Mouse (Mus musculus) stomach, embryonic 15.5 days (tissue): ENCODE data around the gene Thoc5. TPM values are rescaled to one million over a fixed set of nuclear protein-coding genes. Genes with fewer than 3 reads are reported as not detected.

ENCODE experiments used
- ATAC-seq: fragments of 200-750 bp; cut with Nextera tagmentation; 2 replicates; pipeline ENCODE4 v1.8.0; 2017; ENCODE audit warnings: low read depth, moderate number of reproducible peaks, moderate TSS enrichment; ENCODE audit not compliant: insufficient read depth, low FRiP score
- H3K27ac ChIP-seq: fragments of 300-500 bp; sonication (generic); 2 replicates; pipeline ENCODE4 v1.5.1; 2015; ENCODE audit warnings: mild to moderate bottlenecking, inconsistent platforms
- H3K27me3 ChIP-seq: fragments of 300-500 bp; sonication (generic); replicated peaks from 2 replicates; pipeline ENCODE4 v1.6.1; 2015; ENCODE audit warnings: inconsistent platforms
- H3K36me3 ChIP-seq: fragments of 300-500 bp; sonication (generic); 2 replicates; pipeline ENCODE4 v1.6.1; 2015; ENCODE audit warnings: inconsistent platforms
- H3K4me1 ChIP-seq: fragments of 300-500 bp; sonication (generic); 2 replicates; pipeline ENCODE4 v1.6.1; 2015; ENCODE audit warnings: inconsistent platforms
- H3K4me2 ChIP-seq: fragments of 300-500 bp; sonication (generic); 2 replicates; pipeline ENCODE4 v1.6.1; 2015; ENCODE audit warnings: mild to moderate bottlenecking, inconsistent platforms
- H3K4me3 ChIP-seq: fragments of 300-500 bp; sonication (generic); replicated peaks from 2 replicates; pipeline ENCODE4 v1.5.1; 2015; ENCODE audit warnings: inconsistent platforms
- H3K9ac ChIP-seq: fragments of 300-500 bp; sonication (generic); 2 replicates; pipeline ENCODE4 v1.6.1; 2015; ENCODE audit warnings: inconsistent platforms
- H3K9me3 ChIP-seq: fragments of 300-500 bp; sonication (generic); 2 replicates; pipeline ENCODE4 v1.6.1; 2016; ENCODE audit warnings: inconsistent platforms
- WGBS: fragments of 180-500 bp; shearing (Covaris S2); methylation state at CpG from one replicate; pipeline ENCODE4 v1.1.7; 2015; 5-methylcytosine and 5-hydroxymethylcytosine counted together
- polyA plus RNA-seq: library from polyadenylated mRNA; unstranded; fragments of >200 nt; fragmentation: Nextera tagmentation; extraction: Ambion mirVana; gene quantifications from 2 replicates; pipeline ENCODE4 v1.2.1, GENCODE M21; 2015

Gene Thoc5
- 30.4 and 31.9 TPM in 2 replicates for polyA plus RNA-seq

DNA sequence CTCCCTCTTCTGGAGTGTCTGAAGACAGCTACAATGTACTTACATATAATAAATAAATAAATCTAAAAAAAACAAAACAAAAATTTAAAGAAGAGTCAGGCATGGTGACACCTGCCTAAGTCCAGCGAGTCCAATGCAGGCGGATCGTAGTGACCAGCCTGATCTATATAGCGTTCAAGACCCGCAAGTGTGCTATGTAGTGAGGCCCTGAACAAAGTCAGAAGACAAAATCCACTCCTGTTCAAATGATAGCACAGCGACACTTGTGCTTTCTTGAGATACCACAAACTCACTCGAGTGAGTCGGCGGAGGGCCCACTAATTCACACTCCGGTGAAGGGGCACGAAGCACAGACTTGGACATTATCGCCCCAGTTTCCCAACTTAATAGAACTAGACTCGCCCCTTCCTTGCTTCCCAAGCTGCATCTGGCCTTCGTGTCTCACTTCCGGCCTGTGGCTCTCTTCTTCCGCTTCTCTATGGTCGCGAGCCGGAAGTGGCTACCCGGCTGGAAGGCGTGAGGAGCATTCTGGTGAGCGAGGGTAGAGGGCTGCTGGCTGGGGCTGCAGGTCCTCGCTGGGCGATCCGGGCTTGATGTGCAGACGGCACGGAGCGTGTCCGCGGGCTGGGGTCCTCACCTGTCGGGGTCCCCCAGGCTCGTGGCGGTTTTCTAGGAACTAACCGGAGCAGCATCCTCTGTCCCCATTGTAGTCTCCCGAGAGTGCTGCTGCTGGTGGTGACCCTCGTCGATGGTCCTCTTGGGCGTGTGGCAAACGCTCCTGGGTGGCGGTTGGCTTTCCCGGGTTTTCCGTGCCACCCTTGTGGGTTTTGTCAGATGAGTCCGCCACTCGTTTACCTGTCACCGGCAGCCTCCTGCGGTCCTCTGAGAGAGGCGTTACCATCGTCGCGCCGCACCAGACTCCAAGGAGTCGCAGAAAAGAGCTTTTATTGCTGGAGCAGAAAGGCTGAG lies at the start of gene Thoc5:
Gene Thoc5, plus strand, starts transcription at position 473 of the 969 bp plus-strand sequence.
- peak within 1 kb of the TSS; percentile 56 for H3K9ac ChIP-seq
- ATAC-seq, result peak; percentile 92
- peak within 1 kb of the TSS; percentile 63 for H3K4me3 ChIP-seq
- H3K27ac ChIP-seq, result peak within 1 kb of the TSS; percentile 70; the same call in 1 of the 2 replicates
- peak within 1 kb of the TSS; percentile 84 for H3K4me2 ChIP-seq
- H3K9me3 ChIP-seq, result no peaks in the 10 kb centered on the region
- peaks cover 5% of the 10 kb centered on the region for H3K4me1 ChIP-seq
- no peaks in the 10 kb centered on the region for H3K27me3 ChIP-seq
- 2% methylated on average over 52 of the region's 52 CpGs for WGBS
- H3K36me3 ChIP-seq, result 0 out of 2 replicates have a peak, but pooled peaks cover 3% of the 10 kb centered on the region

DNA sequence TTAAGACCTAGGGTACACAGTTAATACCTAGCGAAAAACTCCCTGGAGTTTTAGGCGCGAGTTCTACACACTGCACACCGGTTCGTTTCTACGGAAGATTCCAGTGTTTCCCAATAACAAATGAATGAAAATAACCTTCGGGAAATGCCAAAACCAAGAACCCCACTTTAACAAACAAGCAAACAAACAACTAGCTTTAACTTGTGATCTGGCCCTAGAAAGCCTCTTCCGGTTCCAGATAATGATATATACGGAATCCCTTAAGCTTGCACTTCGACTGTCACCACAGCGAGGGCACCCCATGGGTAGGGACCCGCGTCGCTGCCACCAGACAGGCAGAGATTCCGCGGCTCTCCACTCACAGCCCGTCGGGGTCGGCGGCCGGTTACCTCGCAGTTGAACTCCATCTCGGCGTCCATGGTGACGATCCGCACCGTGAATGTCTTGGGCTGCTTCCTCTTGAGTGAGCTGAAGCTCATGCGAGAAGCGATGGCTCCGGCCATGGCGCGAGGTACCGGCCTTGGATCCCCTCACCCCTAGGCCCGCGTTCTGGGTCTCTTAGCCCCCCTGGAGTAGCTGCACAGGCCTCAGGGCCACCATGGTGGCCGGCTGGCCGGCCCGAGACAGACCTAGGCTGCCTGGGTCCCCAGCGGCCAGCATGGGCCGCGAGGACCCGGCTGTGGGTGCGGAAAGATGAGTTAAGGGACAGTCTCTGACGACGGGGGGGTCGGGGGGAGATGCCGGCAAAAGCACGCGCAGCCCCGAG lies 46.5 kb upstream of the Thoc5 start:
- Histone ChIP-seq H3K4me3 (peak overlapping the region; percentile 98), H3K4me1 (peaks cover 4% of the 10 kb centered on the region), H3K27me3 (no peaks in the 10 kb centered on the region), H3K27ac (peak overlapping the region; percentile 80), H3K4me2 (peak overlapping the region; percentile 58), H3K9me3 (no peaks in the 10 kb centered on the region), H3K9ac (peak overlapping the region; percentile 96), H3K36me3 (no peaks in the 10 kb centered on the region)
- ATAC-seq, result peak; percentile 3; the same call in 1 of the 2 replicates
- WGBS, result under 1% methylated on average over 50 of the region's 50 CpGs

DNA sequence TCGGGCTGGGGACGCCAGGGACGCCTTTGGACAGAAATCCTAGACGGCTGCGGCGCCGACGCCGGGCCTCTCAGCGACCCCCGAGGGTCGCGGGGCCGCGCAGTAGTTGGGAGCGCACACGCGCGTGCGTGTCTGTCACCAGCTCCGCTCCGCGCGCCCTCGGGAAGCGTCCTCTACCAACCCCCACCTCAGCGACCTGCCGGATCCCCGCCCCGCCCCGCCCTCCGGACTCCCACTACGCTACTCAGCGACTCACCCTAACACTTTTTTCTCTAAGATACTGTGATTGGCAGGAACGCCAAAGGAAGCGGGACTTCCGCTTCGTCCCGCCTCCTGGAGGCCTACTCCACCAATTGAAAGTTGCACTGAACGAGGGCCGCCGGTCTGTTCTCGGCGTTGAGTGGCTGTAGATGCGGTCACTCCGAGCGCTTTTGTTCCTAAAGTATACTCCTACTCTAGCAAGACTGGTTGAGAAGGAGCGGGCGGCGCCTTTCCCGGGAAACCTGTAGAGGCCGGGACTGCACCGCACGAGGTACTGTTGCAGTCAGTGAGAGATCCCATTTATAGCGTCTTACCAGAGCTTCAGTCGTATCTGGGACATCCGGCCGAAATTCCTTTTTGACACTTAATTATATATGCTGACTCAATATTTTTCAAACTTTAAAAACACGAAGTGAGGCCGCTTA lies 45.7 kb upstream of the Thoc5 start, which contains the start of gene Nf2:
Gene Nf2, minus strand, starts transcription at position 279 of the 686 bp plus-strand sequence.
- Histone ChIP-seq H3K9me3 (no peaks in the 10 kb centered on the region), H3K27ac (peak within 1 kb of the TSS; percentile 80), H3K36me3 (no peaks in the 10 kb centered on the region), H3K27me3 (no peaks in the 10 kb centered on the region), H3K9ac (peak within 1 kb of the TSS; percentile 96), H3K4me2 (peak within 1 kb of the TSS; percentile 58), H3K4me1 (peaks cover 4% of the 10 kb centered on the region), H3K4me3 (peak within 1 kb of the TSS; percentile 98)
- WGBS, result under 1% methylated on average over 60 of the region's 60 CpGs
- peak; percentile 100 for ATAC-seq

DNA sequence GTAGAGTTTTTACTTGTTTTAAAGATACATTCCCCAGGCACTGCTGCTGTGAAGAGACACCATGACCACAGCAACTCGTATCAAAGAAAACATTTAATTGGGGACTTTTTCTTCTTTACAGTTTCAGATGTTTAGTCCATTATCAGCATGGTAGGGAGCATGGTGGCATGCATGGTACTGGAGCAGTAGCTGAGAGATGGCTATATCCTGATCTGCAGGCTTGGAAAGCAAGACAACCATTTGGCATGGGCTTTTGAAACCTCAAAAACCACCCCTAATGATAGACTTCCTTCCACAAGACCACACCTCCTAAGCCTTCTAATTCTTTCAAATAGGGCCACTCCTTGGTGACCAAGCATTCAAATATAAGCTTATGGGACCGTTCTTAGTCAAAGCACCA lies 44.7 kb upstream of the Thoc5 start:
- Histone ChIP-seq H3K27me3 (no peaks in the 10 kb centered on the region), H3K36me3 (no peaks in the 10 kb centered on the region), H3K9ac (no peak overlapping the region), H3K4me2 (no peak overlapping the region), H3K27ac (no peak overlapping the region), H3K4me1 (peaks cover 4% of the 10 kb centered on the region), H3K4me3 (no peak overlapping the region), H3K9me3 (no peaks in the 10 kb centered on the region)
- ATAC-seq, result no peak
- WGBS, result 91% methylated on average over 2 of the region's 2 CpGs

DNA sequence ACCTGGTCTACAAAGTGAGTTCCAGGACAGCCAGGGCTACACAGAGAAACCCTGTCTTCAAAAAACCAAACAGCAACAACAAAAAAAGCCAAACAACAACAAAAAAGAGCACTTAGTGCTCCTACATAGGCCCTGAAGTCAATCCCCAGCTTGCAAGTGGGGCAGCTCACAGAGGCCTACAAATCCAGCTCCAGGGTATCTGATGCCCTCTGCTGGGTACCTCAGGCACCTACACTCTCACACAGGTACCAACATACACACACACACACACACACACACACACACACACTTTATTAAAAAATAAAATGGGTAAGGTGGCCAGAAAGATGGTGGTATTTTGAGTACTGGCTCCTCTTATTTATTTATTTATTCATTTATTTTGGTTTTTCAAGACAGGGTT lies 42.1 kb upstream of the Thoc5 start:
- Histone ChIP-seq H3K27me3 (no peaks in the 10 kb centered on the region), H3K9ac (no peak overlapping the region), H3K4me1 (no peaks in the 10 kb centered on the region), H3K4me2 (no peak overlapping the region), H3K4me3 (no peak overlapping the region), H3K27ac (no peak overlapping the region), H3K9me3 (no peaks in the 10 kb centered on the region), H3K36me3 (no peaks in the 10 kb centered on the region)
- no peak for ATAC-seq

DNA sequence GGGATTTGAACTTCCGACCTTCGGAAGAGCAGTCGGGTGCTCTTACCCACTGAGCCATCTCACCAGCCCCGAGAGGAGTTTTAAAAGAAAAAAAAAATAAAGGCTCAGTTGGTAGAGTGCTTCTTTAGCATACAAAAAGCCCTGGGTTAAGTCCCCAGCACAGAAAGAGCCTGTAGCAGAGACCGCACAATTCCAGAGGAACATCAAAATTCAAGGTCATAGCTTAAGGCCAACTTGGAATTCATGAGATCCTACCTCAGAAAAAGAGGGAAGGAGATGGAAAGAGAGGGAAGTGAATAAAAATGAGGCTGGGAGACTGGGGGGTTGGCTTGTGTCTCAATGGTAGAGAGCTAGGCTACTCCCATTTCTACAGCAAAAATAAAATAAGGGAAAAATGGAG lies 40.9 kb upstream of the Thoc5 start:
- no peak overlapping the region for H3K4me3 ChIP-seq
- 93% methylated on average over 5 of the region's 5 CpGs for WGBS
- H3K9ac ChIP-seq, result no peak overlapping the region
- no peaks in the 10 kb centered on the region for H3K9me3 ChIP-seq
- no peak overlapping the region for H3K27ac ChIP-seq
- H3K4me2 ChIP-seq, result no peak overlapping the region
- H3K4me1 ChIP-seq, result no peaks in the 10 kb centered on the region
- ATAC-seq, result no peak
- H3K36me3 ChIP-seq, result no peaks in the 10 kb centered on the region
- no peaks in the 10 kb centered on the region for H3K27me3 ChIP-seq

DNA sequence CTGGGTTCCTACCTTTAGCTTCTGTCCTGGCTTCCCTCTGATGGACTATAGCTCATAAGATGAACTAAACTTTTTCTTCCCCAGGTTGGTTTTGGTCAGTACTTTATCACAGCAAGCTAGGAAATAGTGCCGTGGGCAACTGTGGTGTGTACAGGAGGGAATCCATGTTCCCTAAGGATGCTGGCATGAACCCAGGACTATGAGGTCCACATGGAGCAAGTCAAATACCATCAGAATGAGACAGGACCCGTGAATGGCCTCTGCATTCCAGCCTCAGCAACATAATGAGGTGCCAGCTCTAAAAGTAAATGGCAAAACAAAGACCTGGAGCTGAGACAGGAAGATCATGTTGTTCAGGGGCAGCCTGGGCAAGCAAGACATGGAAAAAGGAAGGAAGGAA lies 36.7 kb upstream of the Thoc5 start:
- no peaks in the 10 kb centered on the region for H3K9me3 ChIP-seq
- no peaks in the 10 kb centered on the region for H3K27me3 ChIP-seq
- no peaks in the 10 kb centered on the region for H3K36me3 ChIP-seq
- no peak for ATAC-seq
- WGBS, result 52% methylated on average over 2 of the region's 2 CpGs
- no peaks in the 10 kb centered on the region for H3K4me1 ChIP-seq
- no peak overlapping the region for H3K9ac ChIP-seq
- no peak overlapping the region for H3K4me2 ChIP-seq
- H3K27ac ChIP-seq, result no peak overlapping the region
- no peak overlapping the region for H3K4me3 ChIP-seq

DNA sequence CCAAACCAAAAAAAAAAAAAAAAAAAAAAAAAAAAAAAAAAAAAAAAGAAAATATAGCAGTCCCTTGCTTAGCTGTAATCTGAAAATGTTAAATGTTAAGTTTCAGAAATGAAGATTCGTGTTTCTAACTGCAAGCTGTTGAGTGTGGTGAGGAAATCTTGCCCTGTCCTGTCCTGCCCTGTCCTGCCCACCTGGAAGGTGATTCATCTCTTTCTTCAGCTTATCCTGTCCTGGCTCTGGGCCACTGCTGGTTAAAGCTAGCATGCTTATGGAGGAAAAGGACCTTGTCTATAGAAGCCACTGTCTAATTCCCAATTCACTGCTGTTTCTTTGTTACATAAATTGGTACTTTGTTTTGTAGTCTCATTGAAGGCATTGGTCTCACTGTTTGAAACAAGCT lies 34.1 kb upstream of the Thoc5 start:
- no peaks in the 10 kb centered on the region for H3K36me3 ChIP-seq
- H3K4me1 ChIP-seq, result no peaks in the 10 kb centered on the region
- H3K4me2 ChIP-seq, result no peak overlapping the region
- no peak overlapping the region for H3K4me3 ChIP-seq
- no peaks in the 10 kb centered on the region for H3K27me3 ChIP-seq
- ATAC-seq, result no peak
- no peak overlapping the region for H3K27ac ChIP-seq
- H3K9ac ChIP-seq, result no peak overlapping the region
- WGBS, result 58% methylated on average over 1 of the region's 1 CpGs
- H3K9me3 ChIP-seq, result no peaks in the 10 kb centered on the region

DNA sequence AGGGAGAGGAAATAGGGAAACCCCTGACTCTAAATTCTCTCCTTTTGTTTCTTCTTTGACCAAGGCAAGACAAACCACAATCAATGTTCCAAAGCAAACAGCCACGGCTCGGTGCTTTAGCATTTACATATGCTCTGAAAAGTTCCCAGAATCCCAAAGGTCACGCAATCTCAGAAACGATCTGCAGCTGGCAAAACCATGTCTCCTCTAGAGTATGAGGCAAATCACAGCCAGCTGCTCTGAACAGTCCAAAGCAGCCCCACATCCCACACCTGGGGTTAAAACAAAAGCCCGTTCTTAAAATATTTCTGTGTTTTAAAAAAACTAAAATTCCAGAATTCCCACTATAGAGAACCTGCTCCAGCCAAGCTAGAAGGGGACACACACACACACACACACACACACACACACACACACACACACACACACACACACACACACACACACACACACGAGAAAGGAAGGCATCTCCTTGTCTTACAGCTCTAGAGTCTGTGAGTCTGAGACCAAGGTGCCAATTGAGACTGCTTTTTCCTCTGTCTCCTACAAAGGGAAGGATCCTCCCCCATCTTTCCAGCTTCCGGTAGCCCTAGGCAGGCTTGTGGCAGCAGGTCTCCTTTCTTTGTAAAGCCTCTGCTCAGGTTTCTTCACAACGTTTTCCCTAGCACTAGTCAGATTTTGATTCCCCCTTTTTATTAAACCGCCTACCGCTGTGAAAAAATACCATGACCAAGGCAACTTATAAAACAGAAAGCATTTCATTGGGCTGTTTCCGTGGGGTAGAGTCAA lies 33.1 kb upstream of the Thoc5 start:
- WGBS, result 46% methylated on average over 11 of the region's 11 CpGs
- ATAC-seq, result no peak
- Histone ChIP-seq H3K27me3 (no peaks in the 10 kb centered on the region), H3K9ac (no peak overlapping the region), H3K9me3 (no peaks in the 10 kb centered on the region), H3K36me3 (no peaks in the 10 kb centered on the region), H3K4me1 (no peaks in the 10 kb centered on the region), H3K27ac (no peak overlapping the region), H3K4me3 (no peak overlapping the region), H3K4me2 (no peak overlapping the region)

DNA sequence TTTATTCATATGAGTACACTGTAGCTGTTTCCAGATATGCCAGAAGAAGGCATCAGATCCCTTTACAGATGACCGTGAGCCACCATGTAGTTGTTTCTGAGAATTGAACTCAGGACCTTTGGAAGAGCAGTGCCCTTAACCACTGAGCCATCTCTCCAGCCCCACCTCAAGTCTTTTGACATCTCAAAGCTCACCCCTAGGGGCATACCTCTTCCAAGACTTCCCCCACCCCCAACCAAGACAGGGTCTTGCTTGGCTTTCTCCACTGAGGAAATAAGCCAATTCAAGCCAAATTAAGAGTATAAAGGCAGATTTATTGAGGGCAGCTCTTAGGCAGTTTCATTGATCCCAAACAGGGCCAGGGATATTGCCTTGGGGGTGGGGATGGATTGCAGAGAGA lies 32.4 kb upstream of the Thoc5 start:
- ATAC-seq, result no peak
- H3K36me3 ChIP-seq, result no peaks in the 10 kb centered on the region
- 92% methylated on average over 1 of the region's 1 CpGs for WGBS
- no peak overlapping the region for H3K9ac ChIP-seq
- no peaks in the 10 kb centered on the region for H3K27me3 ChIP-seq
- no peak overlapping the region for H3K27ac ChIP-seq
- H3K9me3 ChIP-seq, result no peaks in the 10 kb centered on the region
- H3K4me1 ChIP-seq, result no peaks in the 10 kb centered on the region
- H3K4me2 ChIP-seq, result no peak overlapping the region
- H3K4me3 ChIP-seq, result no peak overlapping the region

DNA sequence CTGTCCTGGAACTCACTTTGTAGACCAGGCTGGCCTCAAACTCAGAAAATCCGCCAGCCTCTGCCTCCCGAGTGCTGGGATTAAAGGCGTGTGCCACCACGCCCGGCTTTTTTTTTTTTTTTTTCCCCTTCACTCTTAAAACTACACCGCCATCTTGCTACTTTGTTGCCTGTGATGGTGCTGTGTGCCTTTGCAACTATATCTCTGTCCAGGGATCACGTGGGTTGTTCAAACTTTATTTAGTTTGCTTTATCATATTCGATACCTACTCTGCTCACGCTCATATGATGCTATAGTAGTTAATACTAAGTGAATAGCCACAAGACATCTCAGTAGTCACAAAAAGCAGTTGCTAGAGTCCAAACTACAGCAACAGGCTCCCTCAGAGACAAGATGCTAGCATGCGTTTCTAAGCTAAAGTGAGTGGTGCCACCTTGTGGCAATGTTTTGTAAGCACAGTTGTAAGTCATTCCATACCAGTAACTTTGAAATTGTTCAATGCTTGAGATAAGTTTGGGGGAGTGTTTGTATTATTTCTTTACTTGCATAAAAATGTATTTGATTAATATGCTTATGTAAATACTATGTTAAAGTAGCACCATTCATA lies 29.4 kb upstream of the Thoc5 start:
- Histone ChIP-seq H3K4me2 (no peak overlapping the region), H3K27ac (no peak overlapping the region), H3K4me3 (no peak overlapping the region), H3K27me3 (no peaks in the 10 kb centered on the region), H3K9ac (no peak overlapping the region), H3K36me3 (no peaks in the 10 kb centered on the region), H3K4me1 (no peaks in the 10 kb centered on the region), H3K9me3 (no peaks in the 10 kb centered on the region)
- WGBS, result 31% methylated on average over 10 of the region's 10 CpGs
- ATAC-seq, result no peak
